Mouse (Mus musculus) ES-E14 (cell line): ENCODE measurements at regions not wholly inside any gene's neighbourhood (a gene's known extent, or its start where the extent isn't known, plus 50 kb on each side); places are given as distances from the start of the nearest gene placed in this dataset.

ENCODE experiments used
- DNase-seq: peaks from one replicate; pipeline ENCODE4 v3.0.0-alpha.2; 2013; ENCODE audit warnings: low read depth, low spot score
- H3K27ac ChIP-seq: 2 replicates; pipeline ENCODE4 v1.5.1; 2012; ENCODE audit warnings: low read depth, mild to moderate bottlenecking, low read length, moderate library complexity, mixed read lengths; ENCODE audit not compliant: poor library complexity, insufficient read depth, severe bottlenecking
- H3K36me3 ChIP-seq: 2 replicates; pipeline ENCODE4 v1.6.1; 2012; ENCODE audit warnings: mild to moderate bottlenecking, low read length, moderate library complexity, mixed read lengths; ENCODE audit not compliant: control insufficient read depth, poor library complexity, insufficient read depth, severe bottlenecking
- H3K4me1 ChIP-seq, 2 experiments: fragments of 150-350 bp in 1 of 2; sonication (generic) in 1 of 2; 2 replicates each; pipeline ENCODE4 v1.6.1; 2012; ENCODE audit warnings: low read length in 2 of 2, mild to moderate bottlenecking in 1 of 2, mixed read lengths in 1 of 2; ENCODE audit not compliant: control insufficient read depth in 2 of 2, insufficient read depth in 2 of 2, poor library complexity in 1 of 2
- H3K4me3 ChIP-seq, 2 experiments: fragments of 150-350 bp in 1 of 2; sonication (generic) in 1 of 2; 2 replicates each; pipeline ENCODE4 v1.5.1; 2012; ENCODE audit warnings: low read length in 2 of 2, low read depth in 1 of 2, mild to moderate bottlenecking in 1 of 2, mixed read lengths in 1 of 2; ENCODE audit not compliant: insufficient read depth in 1 of 2, poor library complexity in 1 of 2, severe bottlenecking in 1 of 2
- H3K9ac ChIP-seq: 2 replicates; pipeline ENCODE4 v1.6.1; 2012; ENCODE audit warnings: low read depth, mild to moderate bottlenecking, low read length, mixed read lengths; ENCODE audit not compliant: poor library complexity, insufficient read depth, severe bottlenecking
- H3K9me3 ChIP-seq: fragments of 150-350 bp; sonication (generic); 2 replicates; pipeline ENCODE4 v1.6.1; 2012; ENCODE audit warnings: low read depth, mild to moderate bottlenecking, low read length; ENCODE audit not compliant: control insufficient read depth, insufficient read depth
- CHD2 ChIP-seq: IDR thresholded peaks from 2 replicates; pipeline ENCODE4 v1.6.1; 2014; ENCODE audit warnings: mild to moderate bottlenecking, low read depth, low read length, inconsistent platforms
- HCFC1 ChIP-seq: IDR thresholded peaks from 2 replicates; pipeline ENCODE4 v1.6.1; 2012; ENCODE audit warnings: low read length, inconsistent platforms, borderline replicate concordance; ENCODE audit not compliant: insufficient read depth
- MAFK ChIP-seq: IDR thresholded peaks from 2 replicates; pipeline ENCODE4 v1.6.1; 2014; ENCODE audit warnings: mild to moderate bottlenecking, low read depth, low read length, inconsistent platforms; ENCODE audit not compliant: insufficient read depth
- ZC3H11A ChIP-seq: IDR thresholded peaks from 2 replicates; pipeline ENCODE4 v1.6.1; 2012; ENCODE audit warnings: low read depth, mild to moderate bottlenecking, inconsistent platforms, low read length, borderline replicate concordance
- ZNF384 ChIP-seq: IDR thresholded peaks from 2 replicates; pipeline ENCODE4 v1.6.1; 2012; ENCODE audit warnings: low read depth, low read length, inconsistent platforms
- in situ Hi-C, 2 experiments: fragments of 600-800 bp; cut with MboI; formaldehyde crosslinking; loops; one replicate each; pipeline ENCODE4 v1.15.1; 2025; ENCODE audit warnings: low sequenced_read_pairs in 2 of 2, inconsistent platforms in 1 of 2; ENCODE audit not compliant: unreplicated experiment in 2 of 2

DNA sequence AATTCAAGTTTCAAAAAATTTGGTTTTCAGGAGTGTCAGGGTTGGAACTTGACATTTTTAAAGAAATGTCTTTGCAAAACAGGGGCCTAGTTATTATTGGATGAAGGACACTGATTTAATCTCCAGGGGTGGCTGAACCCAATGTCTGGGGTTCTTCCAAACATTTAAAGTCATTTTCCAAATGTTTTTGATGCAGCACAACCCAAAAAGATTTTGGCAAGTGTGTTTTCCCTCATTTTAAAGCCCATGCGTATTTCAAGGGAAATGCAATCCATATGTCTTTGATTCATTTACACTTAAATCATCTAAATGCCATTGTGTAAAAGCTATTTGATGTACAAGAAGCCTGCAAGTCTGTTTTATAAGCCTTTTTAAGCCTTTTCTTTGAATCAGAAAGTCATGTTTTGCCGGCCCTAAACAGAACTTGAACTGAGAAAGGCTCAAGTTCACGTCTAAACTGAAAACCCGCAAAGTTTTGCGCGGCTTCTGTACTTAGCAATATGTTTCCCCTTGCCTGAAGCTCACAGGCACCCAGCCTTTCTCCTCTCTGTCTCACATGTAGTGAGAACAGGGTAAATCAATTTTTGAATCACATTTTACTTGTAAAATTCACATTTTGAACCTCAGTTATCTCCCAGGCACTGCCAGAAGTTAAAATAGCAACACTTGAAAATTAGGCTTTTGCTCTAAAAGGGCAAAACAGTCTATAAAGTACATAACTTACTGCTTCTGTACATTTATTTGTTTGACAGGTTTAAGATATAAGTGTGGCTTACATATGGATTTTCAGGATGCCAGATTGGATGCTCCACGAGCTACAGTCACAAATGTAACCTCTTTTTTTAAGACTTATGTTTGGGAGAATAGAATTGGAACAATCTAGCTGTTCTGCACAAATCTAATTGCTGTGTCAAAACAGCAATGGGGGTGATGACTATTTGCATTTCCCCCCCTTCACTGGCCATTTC lies 370.9 kb upstream of the Mef2c start:
- Histone ChIP-seq H3K4me3 (no peak overlapping the region), H3K9me3 (no peaks in the 10 kb centered on the region), H3K9ac (no peak overlapping the region), H3K4me1 (no peaks in the 10 kb centered on the region), H3K36me3 (no peaks in the 10 kb centered on the region), H3K27ac (no peak overlapping the region)
- TF ChIP-seq HCFC1 (no peak), ZC3H11A (no peak)
- in situ Hi-C loops = no loop called here
- DNase-seq = no peak

DNA sequence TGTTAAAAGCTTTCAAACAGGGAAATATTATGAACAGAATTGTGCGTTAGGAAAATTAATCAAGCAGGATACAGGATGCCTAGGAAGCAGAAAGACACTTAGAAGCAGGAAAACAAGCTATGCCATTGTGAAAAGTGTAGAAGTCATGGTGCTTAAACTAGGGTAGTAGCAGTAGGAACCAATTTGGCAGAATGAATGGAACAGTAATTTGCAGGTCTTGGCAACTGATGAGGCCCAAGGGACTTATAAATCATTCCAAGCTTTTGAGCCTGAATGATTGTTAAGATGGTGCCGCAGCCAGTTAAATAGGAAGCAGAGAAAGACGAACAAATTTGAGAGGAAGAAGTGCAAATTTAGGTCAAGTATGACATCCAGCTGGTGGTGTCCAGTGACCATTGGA lies 360.5 kb upstream of the Mef2c start:
- Histone ChIP-seq H3K36me3 (no peaks in the 10 kb centered on the region), H3K9ac (no peak overlapping the region), H3K27ac (no peak overlapping the region), H3K4me3 (no peak overlapping the region), H3K9me3 (no peaks in the 10 kb centered on the region), H3K4me1 (no peaks in the 10 kb centered on the region)
- in situ Hi-C loops = no loop called here
- no peak for TF ChIP-seq MAFK
- no peak for TF ChIP-seq HCFC1
- TF ChIP-seq CHD2 = no peak
- no peak for TF ChIP-seq ZNF384
- TF ChIP-seq ZC3H11A = no peak
- no peak for DNase-seq

GRCm38 (mm10) chr13:83154626-83155124 lies 349.2 kb upstream of the Mef2c start:
- no peak overlapping the region for H3K27ac ChIP-seq
- DNase-seq = no peak
- no peak for TF ChIP-seq CHD2
- no peak overlapping the region for H3K9ac ChIP-seq
- H3K4me1 ChIP-seq = no peaks in the 10 kb centered on the region
- no peaks in the 10 kb centered on the region for H3K36me3 ChIP-seq
- in situ Hi-C loops = no loop called here
- H3K9me3 ChIP-seq = no peaks in the 10 kb centered on the region
- H3K4me3 ChIP-seq = no peak overlapping the region

- H3K4me1 ChIP-seq = no peaks in the 10 kb centered on the region
- TF ChIP-seq HCFC1 (no peak), MAFK (no peak), CHD2 (no peak), ZC3H11A (no peak), ZNF384 (no peak)
- in situ Hi-C loops = no loop called here
- H3K36me3 ChIP-seq = no peaks in the 10 kb centered on the region
- no peak overlapping the region for H3K9ac ChIP-seq
- H3K4me3 ChIP-seq = no peak overlapping the region
- H3K27ac ChIP-seq = no peak overlapping the region
- no peaks in the 10 kb centered on the region for H3K9me3 ChIP-seq
- no peak for DNase-seq
Observed at GRCm38 (mm10) chr13:83159969-83160368, 343.9 kb upstream of the Mef2c start.

GRCm38 (mm10) chr13:83162761-83163160 lies 341.1 kb upstream of the Mef2c start:
- H3K4me3 ChIP-seq = no peak overlapping the region
- no peaks in the 10 kb centered on the region for H3K4me1 ChIP-seq
- no peak overlapping the region for H3K27ac ChIP-seq
- no peak for TF ChIP-seq ZNF384
- TF ChIP-seq MAFK = no peak
- no peak for TF ChIP-seq ZC3H11A
- no peak for TF ChIP-seq HCFC1
- no peak for TF ChIP-seq CHD2
- no peaks in the 10 kb centered on the region for H3K9me3 ChIP-seq
- H3K36me3 ChIP-seq = no peaks in the 10 kb centered on the region
- in situ Hi-C loops = no loop called here
- no peak for DNase-seq
- no peak overlapping the region for H3K9ac ChIP-seq
